Mouse (Mus musculus): Measurements from ENCODE around the gene Tdp2.
"Not testable (repeated sequence)": the region's sequence is repeated elsewhere in the genome, so short reads cannot be mapped to it uniquely, and the experiment has no call there.

Gene Tdp2

GRCm38 (mm10) chr13:24824647-24825046 is 6.8 kb upstream of the Tdp2 start:
- no peak for DNase-seq (ENCODE audit: low spot score in 2 of 2)

GRCm38 (mm10) chr13:24825587-24825986 is 5.9 kb upstream of the Tdp2 start:
- no peak for DNase-seq (ENCODE audit: low spot score in 2 of 2)

- DNase-seq (ENCODE audit: low spot score in 2 of 2), result no peak
Observed at GRCm38 (mm10) chr13:24826116-24826515, 5.4 kb upstream of the Tdp2 start.

GRCm38 (mm10) chr13:24830756-24831352 is 625 bp upstream of the Tdp2 start:
- DNase-seq (ENCODE audit: low spot score in 2 of 2), result no peak

- DNase-seq (ENCODE audit: low spot score in 2 of 2), result no peak
Observed at GRCm38 (mm10) chr13:24832131-24832810, 792 bp downstream of the Tdp2 start.

- DNase-seq (ENCODE audit: low spot score in 2 of 2), result no peak
Observed at GRCm38 (mm10) chr13:24832811-24833155, 1.3 kb downstream of the Tdp2 start.

GRCm38 (mm10) chr13:24837765-24838164 is 6.3 kb downstream of the Tdp2 start:
- DNase-seq (ENCODE audit: low spot score in 2 of 2), result not testable (repeated sequence)

GRCm38 (mm10) chr13:24839831-24840230 is 8.4 kb downstream of the Tdp2 start:
- no peak for DNase-seq (ENCODE audit: low spot score in 2 of 2)

GRCm38 (mm10) chr13:24841702-24842101 is 10.2 kb downstream of the Tdp2 start:
- DNase-seq (ENCODE audit: low spot score in 2 of 2), result no peak

GRCm38 (mm10) chr13:24844983-24845955 is 13.8 kb downstream of the Tdp2 start, which contains the start of gene D130043K22Rik:
D130043K22Rik (plus strand) TSS chr13:24845135.
- DNase-seq (ENCODE audit: low spot score in 2 of 2), result peak in 1 of 2 experiments; percentile 46

- DNase-seq (ENCODE audit: low spot score in 2 of 2), result no peak
Observed at GRCm38 (mm10) chr13:24849318-24849717, 17.8 kb downstream of the Tdp2 start.

- DNase-seq (ENCODE audit: low spot score in 2 of 2), result no peak
Observed at GRCm38 (mm10) chr13:24851989-24852388, 20.5 kb downstream of the Tdp2 start.

- no peak for DNase-seq (ENCODE audit: low spot score in 2 of 2)
Observed at GRCm38 (mm10) chr13:24852570-24852969, 21.1 kb downstream of the Tdp2 start.

GRCm38 (mm10) chr13:24859115-24859514 is 27.6 kb downstream of the Tdp2 start:
- DNase-seq (ENCODE audit: low spot score in 2 of 2), result no peak

- DNase-seq (ENCODE audit: low spot score in 2 of 2), result no peak
Observed at GRCm38 (mm10) chr13:24861084-24861483, 29.6 kb downstream of the Tdp2 start.

GRCm38 (mm10) chr13:24862021-24862420 is 30.5 kb downstream of the Tdp2 start:
- no peak for DNase-seq (ENCODE audit: low spot score in 2 of 2)

- DNase-seq (ENCODE audit: low spot score in 2 of 2), result peak in 1 of 2 experiments; percentile 20
Observed at GRCm38 (mm10) chr13:24862520-24862919, 31.0 kb downstream of the Tdp2 start.

GRCm38 (mm10) chr13:24866430-24867402 is 35.2 kb downstream of the Tdp2 start:
- DNase-seq (ENCODE audit: low spot score in 2 of 2), result no peak

GRCm38 (mm10) chr13:24867789-24868188 is 36.3 kb downstream of the Tdp2 start:
- no peak for DNase-seq (ENCODE audit: low spot score in 2 of 2)

GRCm38 (mm10) chr13:24868233-24868632 is 36.8 kb downstream of the Tdp2 start:
- no peak for DNase-seq (ENCODE audit: low spot score in 2 of 2)
